Mouse (Mus musculus) ES-E14 (cell line): ENCODE data around the gene Ankrd2. TPM values are rescaled to one million over a fixed set of nuclear protein-coding genes. Genes with fewer than 3 reads are reported as not detected.

Experiments
- DNase-seq: peaks from one replicate; pipeline ENCODE4 v3.0.0-alpha.2; 2013; ENCODE audit warnings: low read depth, low spot score
- H3K27ac ChIP-seq: 2 replicates; pipeline ENCODE4 v1.5.1; 2012; ENCODE audit warnings: low read depth, mild to moderate bottlenecking, low read length, moderate library complexity, mixed read lengths; ENCODE audit not compliant: poor library complexity, insufficient read depth, severe bottlenecking
- H3K36me3 ChIP-seq: 2 replicates; pipeline ENCODE4 v1.6.1; 2012; ENCODE audit warnings: mild to moderate bottlenecking, low read length, moderate library complexity, mixed read lengths; ENCODE audit not compliant: control insufficient read depth, poor library complexity, insufficient read depth, severe bottlenecking
- H3K4me1 ChIP-seq, 2 experiments: fragments of 150-350 bp in 1 of 2; sonication (generic) in 1 of 2; 2 replicates each; pipeline ENCODE4 v1.6.1; 2012; ENCODE audit warnings: low read length in 2 of 2, mild to moderate bottlenecking in 1 of 2, mixed read lengths in 1 of 2; ENCODE audit not compliant: control insufficient read depth in 2 of 2, insufficient read depth in 2 of 2, poor library complexity in 1 of 2
- H3K4me3 ChIP-seq, 2 experiments: fragments of 150-350 bp in 1 of 2; sonication (generic) in 1 of 2; 2 replicates each; pipeline ENCODE4 v1.5.1; 2012; ENCODE audit warnings: low read length in 2 of 2, low read depth in 1 of 2, mild to moderate bottlenecking in 1 of 2, mixed read lengths in 1 of 2; ENCODE audit not compliant: insufficient read depth in 1 of 2, poor library complexity in 1 of 2, severe bottlenecking in 1 of 2
- H3K9ac ChIP-seq: 2 replicates; pipeline ENCODE4 v1.6.1; 2012; ENCODE audit warnings: low read depth, mild to moderate bottlenecking, low read length, mixed read lengths; ENCODE audit not compliant: poor library complexity, insufficient read depth, severe bottlenecking
- H3K9me3 ChIP-seq: fragments of 150-350 bp; sonication (generic); 2 replicates; pipeline ENCODE4 v1.6.1; 2012; ENCODE audit warnings: low read depth, mild to moderate bottlenecking, low read length; ENCODE audit not compliant: control insufficient read depth, insufficient read depth
- CHD2 ChIP-seq: IDR thresholded peaks from 2 replicates; pipeline ENCODE4 v1.6.1; 2014; ENCODE audit warnings: mild to moderate bottlenecking, low read depth, low read length, inconsistent platforms
- HCFC1 ChIP-seq: IDR thresholded peaks from 2 replicates; pipeline ENCODE4 v1.6.1; 2012; ENCODE audit warnings: low read length, inconsistent platforms, borderline replicate concordance; ENCODE audit not compliant: insufficient read depth
- MAFK ChIP-seq: IDR thresholded peaks from 2 replicates; pipeline ENCODE4 v1.6.1; 2014; ENCODE audit warnings: mild to moderate bottlenecking, low read depth, low read length, inconsistent platforms; ENCODE audit not compliant: insufficient read depth
- ZC3H11A ChIP-seq: IDR thresholded peaks from 2 replicates; pipeline ENCODE4 v1.6.1; 2012; ENCODE audit warnings: low read depth, mild to moderate bottlenecking, inconsistent platforms, low read length, borderline replicate concordance
- ZNF384 ChIP-seq: IDR thresholded peaks from 2 replicates; pipeline ENCODE4 v1.6.1; 2012; ENCODE audit warnings: low read depth, low read length, inconsistent platforms
- in situ Hi-C, 2 experiments: fragments of 600-800 bp; cut with MboI; formaldehyde crosslinking; loops; one replicate each; pipeline ENCODE4 v1.15.1; 2025; ENCODE audit warnings: low sequenced_read_pairs in 2 of 2, inconsistent platforms in 1 of 2; ENCODE audit not compliant: unreplicated experiment in 2 of 2
- total RNA-seq: library from RNA; depleted of rRNA; stranded (reverse); fragments of 300-350 nt; gene quantifications from 2 replicates; pipeline ENCODE4 v1.2.3, GENCODE M21; 2012

Gene Ankrd2
- total RNA-seq, 1 experiment = 0.45 TPM

- TF ChIP-seq ZNF384 (no peak), CHD2 (no peak), ZC3H11A (no peak)
- Histone ChIP-seq H3K27ac (no peak overlapping the region), H3K4me3 (no peak overlapping the region), H3K4me1 (peaks cover 3 to 23% of the 10 kb centered on the region in 2 experiments; a peak in 3 of 4 replicates), H3K9me3 (no peaks in the 10 kb centered on the region), H3K36me3 (peaks cover 3% of the 10 kb centered on the region; the same call in 1 of the 2 replicates), H3K9ac (no peak overlapping the region)
- in situ Hi-C loops = no loop called here
- DNase-seq = no peak
These were observed 25.4 kb upstream of the Ankrd2 start for GRCm38 (mm10) chr19:42010436-42010835.

GRCm38 (mm10) chr19:42011123-42011522 lies 24.7 kb upstream of the Ankrd2 start:
- Histone ChIP-seq H3K36me3 (peaks cover 3% of the 10 kb centered on the region; the same call in 1 of the 2 replicates), H3K9ac (no peak overlapping the region), H3K27ac (no peak overlapping the region), H3K4me1 (peaks cover 3 to 23% of the 10 kb centered on the region in 2 experiments; a peak in 3 of 4 replicates), H3K4me3 (no peak overlapping the region), H3K9me3 (no peaks in the 10 kb centered on the region)
- DNase-seq = no peak
- in situ Hi-C loops = no loop called here
- TF ChIP-seq ZC3H11A (no peak), ZNF384 (no peak), HCFC1 (no peak), MAFK (no peak), CHD2 (no peak)

GRCm38 (mm10) chr19:42014231-42014825 lies 21.5 kb upstream of the Ankrd2 start:
- TF ChIP-seq HCFC1 = no peak
- no peak for TF ChIP-seq ZNF384
- TF ChIP-seq ZC3H11A = no peak
- no peak for TF ChIP-seq CHD2
- TF ChIP-seq MAFK = no peak
- no peak for DNase-seq
- H3K27ac ChIP-seq = no peak overlapping the region
- H3K4me3 ChIP-seq = no peak overlapping the region
- no peak overlapping the region for H3K9ac ChIP-seq
- in situ Hi-C loops = no loop called here
- no peaks in the 10 kb centered on the region for H3K9me3 ChIP-seq
- H3K36me3 ChIP-seq = peaks cover 3% of the 10 kb centered on the region; the same call in 1 of the 2 replicates
- H3K4me1 ChIP-seq = peaks cover 0 to 11% of the 10 kb centered on the region in 2 experiments; a peak in 2 of 4 replicates

GRCm38 (mm10) chr19:42015001-42015400 lies 20.8 kb upstream of the Ankrd2 start:
- Histone ChIP-seq H3K27ac (no peak overlapping the region), H3K36me3 (peaks cover 3% of the 10 kb centered on the region; the same call in 1 of the 2 replicates), H3K9ac (no peak overlapping the region), H3K4me3 (no peak overlapping the region), H3K9me3 (no peaks in the 10 kb centered on the region), H3K4me1 (peaks cover 0 to 11% of the 10 kb centered on the region in 2 experiments; a peak in 2 of 4 replicates)
- in situ Hi-C loops = no loop called here
- DNase-seq = no peak
- TF ChIP-seq ZC3H11A (no peak), CHD2 (no peak), ZNF384 (no peak), HCFC1 (no peak), MAFK (no peak)

- no peak for DNase-seq
- Histone ChIP-seq H3K4me3 (no peak overlapping the region), H3K27ac (no peak overlapping the region), H3K9ac (no peak overlapping the region), H3K36me3 (peaks cover 3% of the 10 kb centered on the region; the same call in 1 of the 2 replicates), H3K4me1 (peaks cover 0 to 9% of the 10 kb centered on the region in 2 experiments; a peak in 2 of 4 replicates), H3K9me3 (no peaks in the 10 kb centered on the region)
- in situ Hi-C loops = no loop called here
- no peak for TF ChIP-seq HCFC1
- no peak for TF ChIP-seq MAFK
- TF ChIP-seq ZC3H11A = no peak
- no peak for TF ChIP-seq ZNF384
- no peak for TF ChIP-seq CHD2
These were observed 19.5 kb upstream of the Ankrd2 start for GRCm38 (mm10) chr19:42016251-42016650.
